Mouse (Mus musculus) CH12.LX (cell line): ENCODE data around the gene Zfp607b. TPM values are rescaled to one million over a fixed set of nuclear protein-coding genes. Genes with fewer than 3 reads are reported as not detected.

Experiments
- DNase-seq: peaks from one replicate; pipeline ENCODE4 v3.0.0-alpha.2; 2013; ENCODE audit errors: extremely low read depth
- H3K27ac ChIP-seq: 2 replicates; pipeline ENCODE4 v1.5.1; 2012; ENCODE audit warnings: low read depth, mild to moderate bottlenecking, control low read depth, moderate library complexity; ENCODE audit not compliant: insufficient read depth
- H3K27me3 ChIP-seq: replicated peaks from 2 replicates; pipeline ENCODE3; 2012; ENCODE audit warnings: inconsistent platforms
- H3K36me3 ChIP-seq, 2 experiments: replicated peaks in 1 of 2; 2 replicates each; pipeline versions ENCODE3 to v1.6.1; 2012; ENCODE audit warnings: inconsistent platforms in 1 of 2, low read length in 1 of 2, mild to moderate bottlenecking in 1 of 2, mixed read lengths in 1 of 2, moderate library complexity in 1 of 2; ENCODE audit not compliant: control insufficient read depth in 1 of 2, insufficient read depth in 1 of 2
- H3K4me1 ChIP-seq, 2 experiments: 2 replicates each; pipeline ENCODE4 v1.6.1; 2012; ENCODE audit warnings: inconsistent platforms in 1 of 2, moderate library complexity in 1 of 2; ENCODE audit not compliant: insufficient read depth in 2 of 2, control insufficient read depth in 1 of 2
- H3K4me2 ChIP-seq: 2 replicates; pipeline ENCODE4 v1.6.1; 2012; ENCODE audit warnings: low read depth, mild to moderate bottlenecking, control low read depth; ENCODE audit not compliant: poor library complexity, insufficient read depth, severe bottlenecking
- H3K4me3 ChIP-seq, 3 experiments: fragments of 150-350 bp in 1 of 3; sonication (generic) in 1 of 3; replicated peaks in 1 of 3; 2 replicates each; pipeline versions ENCODE3 to v1.5.1; 2011 to 2012; ENCODE audit warnings: low read depth in 2 of 3, low read length in 2 of 3, mild to moderate bottlenecking in 2 of 3, moderate library complexity in 2 of 3, control low read depth in 1 of 3, improper control_type of control experiment in 1 of 3, inconsistent platforms in 1 of 3, mixed read lengths in 1 of 3; ENCODE audit not compliant: poor library complexity in 1 of 3
- H3K79me2 ChIP-seq: replicated peaks from 2 replicates; pipeline ENCODE4 v1.6.1; 2012; ENCODE audit warnings: mild to moderate bottlenecking, moderate library complexity; ENCODE audit not compliant: control insufficient read depth, poor library complexity, insufficient read depth, severe bottlenecking; ENCODE audit errors: extremely low read depth
- H3K9ac ChIP-seq: 2 replicates; pipeline ENCODE4 v1.6.1; 2012; ENCODE audit warnings: low read depth, mild to moderate bottlenecking, control low read depth, moderate library complexity; ENCODE audit not compliant: insufficient read depth
- H3K9me3 ChIP-seq: replicated peaks from 2 replicates; pipeline ENCODE3; 2012; ENCODE audit warnings: low read length, inconsistent platforms, mixed read lengths
- BHLHE40 ChIP-seq: IDR thresholded peaks from 2 replicates; pipeline ENCODE4 v1.6.1; 2011; ENCODE audit warnings: mild to moderate bottlenecking, low read depth, low read length, improper control_type of control experiment
- CHD1 ChIP-seq: IDR thresholded peaks from 2 replicates; pipeline ENCODE4 v1.6.1; 2012; ENCODE audit warnings: low read depth, low read length, improper control_type of control experiment, inconsistent platforms
- ELF1 ChIP-seq: IDR thresholded peaks from 2 replicates; pipeline ENCODE4 v1.6.1; 2014; ENCODE audit warnings: low read depth, mild to moderate bottlenecking, inconsistent platforms, low read length, improper control_type of control experiment
- ETS1 ChIP-seq: conservative IDR thresholded peaks from 2 replicates; pipeline ENCODE4 v1.6.1; 2012; ENCODE audit warnings: low read depth, mild to moderate bottlenecking, inconsistent platforms, low read length, improper control_type of control experiment, moderate library complexity
- GABPA ChIP-seq: IDR thresholded peaks from 2 replicates; pipeline ENCODE4 v1.6.1; 2012; ENCODE audit warnings: low read depth, low read length, improper control_type of control experiment, inconsistent platforms; ENCODE audit not compliant: insufficient replicate concordance
- HCFC1 ChIP-seq: IDR thresholded peaks from 2 replicates; pipeline ENCODE4 v1.6.1; 2012; ENCODE audit warnings: low read depth, mild to moderate bottlenecking, inconsistent platforms, low read length, improper control_type of control experiment
- IRF4 ChIP-seq: IDR thresholded peaks from 2 replicates; pipeline ENCODE4 v1.6.1; 2014; ENCODE audit warnings: low read depth, mild to moderate bottlenecking, inconsistent platforms, low read length, improper control_type of control experiment
- KAT2A ChIP-seq: IDR thresholded peaks from 2 replicates; pipeline ENCODE4 v1.6.1; 2012; ENCODE audit warnings: low read length, improper control_type of control experiment, inconsistent platforms; ENCODE audit not compliant: insufficient replicate concordance
- MAX ChIP-seq: IDR thresholded peaks from 2 replicates; pipeline ENCODE4 v1.6.1; 2011; ENCODE audit warnings: low read length, improper control_type of control experiment
- MAZ ChIP-seq: IDR thresholded peaks from 2 replicates; pipeline ENCODE4 v1.6.1; 2012; ENCODE audit warnings: low read depth, mild to moderate bottlenecking, inconsistent platforms, low read length, improper control_type of control experiment, moderate library complexity
- NELFE ChIP-seq: IDR thresholded peaks from 2 replicates; pipeline ENCODE4 v1.6.1; 2011; ENCODE audit warnings: low read depth, low read length, improper control_type of control experiment
- NRF1 ChIP-seq: IDR thresholded peaks from 2 replicates; pipeline ENCODE4 v1.6.1; 2014; ENCODE audit warnings: low read depth, mild to moderate bottlenecking, inconsistent platforms, low read length, improper control_type of control experiment, moderate library complexity
- PAX5 ChIP-seq: IDR thresholded peaks from 2 replicates; pipeline ENCODE4 v1.6.1; 2012; ENCODE audit warnings: low read length, inconsistent platforms, mixed read lengths
- POLR2A ChIP-seq: IDR thresholded peaks from 2 replicates; pipeline ENCODE4 v1.6.1; 2011; ENCODE audit warnings: low read depth, mild to moderate bottlenecking, improper control_type of control experiment, low read length
- RAD21 ChIP-seq: IDR thresholded peaks from 2 replicates; pipeline ENCODE4 v1.6.1; 2011; ENCODE audit warnings: low read depth, mild to moderate bottlenecking, low read length, improper control_type of control experiment, moderate library complexity
- TBP ChIP-seq: conservative IDR thresholded peaks from 2 replicates; pipeline ENCODE4 v1.6.1; 2011; ENCODE audit warnings: low read depth, low read length, improper control_type of control experiment
- TCF12 ChIP-seq: IDR thresholded peaks from 2 replicates; pipeline ENCODE4 v1.6.1; 2014; ENCODE audit warnings: low read depth, mild to moderate bottlenecking, inconsistent platforms, low read length, improper control_type of control experiment
- UBTF ChIP-seq: IDR thresholded peaks from 2 replicates; pipeline ENCODE4 v1.6.1; 2012; ENCODE audit warnings: low read depth, mild to moderate bottlenecking, inconsistent platforms, low read length, improper control_type of control experiment, moderate library complexity
- USF2 ChIP-seq: conservative IDR thresholded peaks from 2 replicates; pipeline ENCODE4 v1.6.1; 2011; ENCODE audit warnings: low read depth, low read length, improper control_type of control experiment
- ZKSCAN1 ChIP-seq: IDR thresholded peaks from 2 replicates; pipeline ENCODE4 v1.6.1; 2012; ENCODE audit warnings: low read depth, inconsistent platforms, low read length, improper control_type of control experiment, borderline replicate concordance
- ZMIZ1 ChIP-seq: IDR thresholded peaks from 2 replicates; pipeline ENCODE4 v1.6.1; 2012; ENCODE audit warnings: low read depth, mild to moderate bottlenecking, inconsistent platforms, low read length, improper control_type of control experiment
- ZNF384 ChIP-seq: IDR thresholded peaks from 2 replicates; pipeline ENCODE4 v1.6.1; 2012; ENCODE audit warnings: low read depth, low read length, improper control_type of control experiment, inconsistent platforms
- dilution Hi-C: fragments of 300-500 bp; cut with MboI; formaldehyde crosslinking; loops from 2 replicates; pipeline ENCODE4 v1.14.3; 2020; ENCODE audit warnings: low sequenced_read_pairs; ENCODE audit not compliant: extremely low pct_unique_long_range_greater_than_20kb, extremely low pct_ligation_motif_present
- in situ Hi-C: fragments of 300-500 bp; cut with MboI; formaldehyde crosslinking; loops from 3 replicates; pipeline ENCODE4 v1.14.3; 2019; ENCODE audit warnings: low sequenced_read_pairs, low pct_ligation_motif_present, low pct_unique_long_range_greater_than_20kb, mixed read lengths
- polyA plus RNA-seq: library from polyadenylated mRNA; unstranded; fragments of >175 nt; gene quantifications from 2 replicates; pipeline ENCODE4 v1.2.1, GENCODE M21; 2012; ENCODE audit warnings: low read depth; ENCODE audit not compliant: insufficient read length
- total RNA-seq, 2 experiments: library from RNA; depleted of rRNA; stranded (reverse); fragments of 300-350 nt in 1 of 2; fragments of >200 nt in 1 of 2; gene quantifications; 2 replicates each; pipeline ENCODE4 v1.2.3; 2012 to 2014

The Zfp607b gene
- total and polyA plus RNA-seq, 3 experiments: 0.90 to 1.2 (median 0.93) TPM

DNA sequence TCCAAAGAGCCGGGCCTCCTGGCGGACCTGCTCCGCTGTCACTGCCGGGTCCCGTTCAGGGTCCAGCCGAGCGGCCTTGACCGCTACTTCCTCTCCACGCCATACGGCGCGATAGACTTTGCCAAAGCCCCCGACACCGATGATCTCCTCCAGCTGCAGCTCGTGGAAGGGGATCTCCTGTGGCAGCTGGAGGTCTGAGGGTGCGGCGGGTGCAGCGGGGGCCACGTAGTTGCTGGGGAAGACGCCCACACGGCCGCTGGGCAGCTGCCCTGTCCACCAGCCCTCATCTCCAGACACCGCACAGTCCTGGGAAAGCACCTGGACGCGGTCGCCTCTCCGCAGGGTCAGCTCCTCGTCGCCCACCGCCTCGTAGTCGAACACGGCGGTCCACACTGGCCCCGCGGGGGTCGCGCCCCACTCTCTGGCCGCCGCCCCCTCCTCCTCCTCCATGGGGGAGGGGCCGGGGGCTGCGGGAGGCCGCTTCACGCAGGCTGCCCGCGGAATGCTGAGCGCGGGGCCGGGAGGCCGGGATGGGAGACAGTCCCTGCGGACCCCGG, 15.5 kb upstream of the Zfp607b start:
- no peak overlapping the region for H3K27ac ChIP-seq
- DNase-seq: no peak
- H3K9ac ChIP-seq: peak overlapping the region; percentile 71
- no peak for TF ChIP-seq USF2
- no peak for TF ChIP-seq GABPA
- TF ChIP-seq NRF1: no peak
- no peak for TF ChIP-seq PAX5
- TF ChIP-seq IRF4: no peak
- H3K9me3 ChIP-seq: no peaks in the 10 kb centered on the region
- dilution Hi-C loops: no loop called here
- peak overlapping the region; percentile 98 for H3K4me2 ChIP-seq
- no peaks in the 10 kb centered on the region for H3K27me3 ChIP-seq
- H3K36me3 ChIP-seq: peaks cover 4 to 18% of the 10 kb centered on the region in 2 experiments
- peaks cover 12 to 38% of the 10 kb centered on the region in 2 experiments for H3K4me1 ChIP-seq
- H3K79me2 ChIP-seq: no peaks in the 10 kb centered on the region
- in situ Hi-C loops: no loop called here
- peak overlapping the region; percentile 64 to 77 (median 77) for H3K4me3 ChIP-seq

DNA sequence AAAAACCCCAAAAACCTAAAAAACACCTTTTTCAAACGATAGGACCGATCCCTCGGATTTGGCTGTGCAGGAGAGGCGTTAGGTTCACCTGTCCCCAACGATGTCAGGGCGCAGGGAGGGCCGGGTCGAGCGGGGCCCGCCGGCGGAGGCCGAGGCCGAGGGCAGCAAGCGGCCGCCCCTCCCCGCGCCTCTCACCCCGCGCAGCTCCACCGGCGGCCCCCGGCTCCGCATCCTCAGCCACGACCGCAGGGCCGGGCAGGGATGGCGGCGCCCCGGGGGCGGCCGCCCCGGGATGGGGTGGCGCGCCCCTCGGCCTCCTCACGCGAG, 15.0 kb upstream of the Zfp607b start:
- H3K4me2 ChIP-seq: peak overlapping the region; percentile 98
- peak overlapping the region; percentile 64 to 77 (median 77) for H3K4me3 ChIP-seq
- TF ChIP-seq NRF1 (peak; percentile 52), UBTF (peak; percentile 67; the same call in 1 of the 2 replicates), ZMIZ1 (no peak), NELFE (0 out of 2 replicates have a peak, but pooled peaks have one; percentile 4), MAX (no peak), BHLHE40 (peak; percentile 52; the same call in 1 of the 2 replicates)
- TF ChIP-seq, all 38 proteins: peak for 4
- dilution Hi-C loops (no loop called here), in situ Hi-C loops (no loop called here)
- Histone ChIP-seq H3K4me1 (peaks cover 12 to 38% of the 10 kb centered on the region in 2 experiments), H3K27me3 (no peaks in the 10 kb centered on the region), H3K9me3 (no peaks in the 10 kb centered on the region), H3K9ac (peak overlapping the region; percentile 71), H3K79me2 (no peaks in the 10 kb centered on the region), H3K36me3 (peaks cover 4 to 20% of the 10 kb centered on the region in 2 experiments), H3K27ac (no peak overlapping the region)
- no peak for DNase-seq

- Histone ChIP-seq H3K4me2 (peak within 1 kb of the TSS; percentile 98), H3K4me3 (peak within 1 kb of the TSS; percentile 64 to 77 (median 77)), H3K27me3 (no peaks in the 10 kb centered on the region), H3K9ac (peak within 1 kb of the TSS; percentile 71), H3K27ac (peak within 1 kb of the TSS; percentile 80), H3K4me1 (peaks cover 12 to 38% of the 10 kb centered on the region in 2 experiments), H3K9me3 (no peaks in the 10 kb centered on the region), H3K79me2 (no peaks in the 10 kb centered on the region), H3K36me3 (peaks cover 4 to 24% of the 10 kb centered on the region in 2 experiments)
- dilution Hi-C loops (no loop called here), in situ Hi-C loops (no loop called here)
- peak; percentile 93 for DNase-seq
- no peak for TF ChIP-seq UBTF
- TF ChIP-seq KAT2A: peak; percentile 92
- TF ChIP-seq ETS1: no peak
- no peak for TF ChIP-seq RAD21
- TF ChIP-seq POLR2A: peak; percentile 64; the same call in 1 of the 2 replicates
- TF ChIP-seq TCF12: peak; percentile 60; the same call in 1 of the 2 replicates
- peak; percentile 58; the same call in 1 of the 2 replicates for TF ChIP-seq MAX
- peak; percentile 35; the same call in 1 of the 2 replicates for TF ChIP-seq ELF1
- peak; percentile 66; the same call in 1 of the 2 replicates for TF ChIP-seq TBP
- peak; percentile 37; the same call in 1 of the 2 replicates for TF ChIP-seq IRF4
- TF ChIP-seq HCFC1: peak; percentile 95
- no peak for TF ChIP-seq BHLHE40
- no peak for TF ChIP-seq ZNF384
- TF ChIP-seq PAX5: no peak
- TF ChIP-seq ZMIZ1: peak; percentile 55; the same call in 1 of the 2 replicates
- TF ChIP-seq ZKSCAN1: no peak; the same call in 1 of the 2 replicates
- no peak for TF ChIP-seq CHD1
- peak; percentile 74 for TF ChIP-seq MAZ
Measured at GRCm38 (mm10) chr7:27674522-27675221, 14.5 kb upstream of the Zfp607b start, which contains the start of gene Map3k10. Gene Map3k10, minus strand, starts transcription at chr7:27674598.
